Mouse (Mus musculus): Measurements from ENCODE around the gene Rps19. TPM values are rescaled to one million over a fixed set of nuclear protein-coding genes. Genes with fewer than 3 reads are reported as not detected.

The Rps19 gene
- polyA plus RNA-seq, 1 experiment, result 2,100 TPM

GRCm38 (mm10) chr7:24882416-24883199, 1.6 kb upstream of the Rps19 start:
- H3K36me3 ChIP-seq (ENCODE audit: control insufficient read depth, insufficient read depth, low read length, poor library complexity, severe bottlenecking), result peaks cover 27% of the 10 kb centered on the region

GRCm38 (mm10) chr7:24884693-24885291, 621 bp downstream of the Rps19 start:
- Histone ChIP-seq H3K27me3 (ENCODE audit: control insufficient read depth, insufficient read depth, low read length, poor library complexity, severe bottlenecking) (no peaks in the 10 kb centered on the region), H3K4me1 (ENCODE audit: control insufficient read depth, insufficient read depth, low read length) (peaks cover 3% of the 10 kb centered on the region), H3K4me3 (ENCODE audit: low read depth, low read length) (peak overlapping the region; percentile 90), H3K27ac (ENCODE audit: insufficient read depth, low read length) (peak overlapping the region; percentile 70), H3K9ac (ENCODE audit: low read depth, poor library complexity, severe bottlenecking) (peak overlapping the region; percentile 97), H3K9me3 (replicated peaks; ENCODE audit: control insufficient read depth, insufficient read depth, low read length, poor library complexity, severe bottlenecking) (no peaks in the 10 kb centered on the region), H3K36me3 (ENCODE audit: control insufficient read depth, insufficient read depth, low read length, poor library complexity, severe bottlenecking) (peaks cover 47% of the 10 kb centered on the region)
- no peak for TF ChIP-seq CTCF (IDR thresholded peaks at IDR 0.05; ENCODE audit: low read depth, low read length)
- no peak for TF ChIP-seq POLR2A (IDR thresholded peaks at IDR 0.05; ENCODE audit: insufficient read depth, low read length)
- no peak for TF ChIP-seq EP300 (IDR thresholded peaks at IDR 0.05; ENCODE audit: insufficient read depth, low read depth, low read length)

More at GRCm38 (mm10) chr7:24882416-24883199, 1.6 kb upstream of the Rps19 start:
- Histone ChIP-seq H3K4me3 (ENCODE audit: low read depth, low read length) (no peak overlapping the region), H3K4me1 (ENCODE audit: control insufficient read depth, insufficient read depth, low read length) (peaks cover 7% of the 10 kb centered on the region), H3K27ac (ENCODE audit: insufficient read depth, low read length) (no peak overlapping the region), H3K9ac (ENCODE audit: low read depth, poor library complexity, severe bottlenecking) (peak overlapping the region; percentile 97; the same call in 1 of the 2 replicates), H3K9me3 (replicated peaks; ENCODE audit: control insufficient read depth, insufficient read depth, low read length, poor library complexity, severe bottlenecking) (no peaks in the 10 kb centered on the region), H3K27me3 (ENCODE audit: control insufficient read depth, insufficient read depth, low read length, poor library complexity, severe bottlenecking) (no peaks in the 10 kb centered on the region)
- TF ChIP-seq EP300 (IDR thresholded peaks at IDR 0.05; ENCODE audit: insufficient read depth, low read depth, low read length), result no peak
- no peak for TF ChIP-seq POLR2A (IDR thresholded peaks at IDR 0.05; ENCODE audit: insufficient read depth, low read length)
- TF ChIP-seq CTCF (IDR thresholded peaks at IDR 0.05; ENCODE audit: low read depth, low read length), result no peak

- Histone ChIP-seq H3K9me3 (replicated peaks; ENCODE audit: control insufficient read depth, insufficient read depth, low read length, poor library complexity, severe bottlenecking) (no peaks in the 10 kb centered on the region), H3K4me3 (ENCODE audit: low read depth, low read length) (peak overlapping the region; percentile 90), H3K27me3 (ENCODE audit: control insufficient read depth, insufficient read depth, low read length, poor library complexity, severe bottlenecking) (no peaks in the 10 kb centered on the region), H3K36me3 (ENCODE audit: control insufficient read depth, insufficient read depth, low read length, poor library complexity, severe bottlenecking) (peaks cover 49% of the 10 kb centered on the region), H3K9ac (ENCODE audit: low read depth, poor library complexity, severe bottlenecking) (peak overlapping the region; percentile 97), H3K27ac (ENCODE audit: insufficient read depth, low read length) (peak overlapping the region; percentile 70), H3K4me1 (ENCODE audit: control insufficient read depth, insufficient read depth, low read length) (no peaks in the 10 kb centered on the region)
- no peak for TF ChIP-seq EP300 (IDR thresholded peaks at IDR 0.05; ENCODE audit: insufficient read depth, low read depth, low read length)
- no peak for TF ChIP-seq CTCF (IDR thresholded peaks at IDR 0.05; ENCODE audit: low read depth, low read length)
- no peak for TF ChIP-seq POLR2A (IDR thresholded peaks at IDR 0.05; ENCODE audit: insufficient read depth, low read length)
Measured at GRCm38 (mm10) chr7:24885468-24886307, 1.5 kb downstream of the Rps19 start.

- peaks cover 52% of the 10 kb centered on the region for H3K36me3 ChIP-seq (ENCODE audit: control insufficient read depth, insufficient read depth, low read length, poor library complexity, severe bottlenecking)
- H3K27ac ChIP-seq (ENCODE audit: insufficient read depth, low read length), result peak overlapping the region; percentile 70
- peak overlapping the region; percentile 97 for H3K9ac ChIP-seq (ENCODE audit: low read depth, poor library complexity, severe bottlenecking)
- peak overlapping the region; percentile 90 for H3K4me3 ChIP-seq (ENCODE audit: low read depth, low read length)
- no peaks in the 10 kb centered on the region for H3K27me3 ChIP-seq (ENCODE audit: control insufficient read depth, insufficient read depth, low read length, poor library complexity, severe bottlenecking)
- H3K4me1 ChIP-seq (ENCODE audit: control insufficient read depth, insufficient read depth, low read length), result no peaks in the 10 kb centered on the region
- TF ChIP-seq EP300 (IDR thresholded peaks at IDR 0.05; ENCODE audit: insufficient read depth, low read depth, low read length) (no peak), CTCF (IDR thresholded peaks at IDR 0.05; ENCODE audit: low read depth, low read length) (no peak), POLR2A (IDR thresholded peaks at IDR 0.05; ENCODE audit: insufficient read depth, low read length) (no peak)
- H3K9me3 ChIP-seq (replicated peaks; ENCODE audit: control insufficient read depth, insufficient read depth, low read length, poor library complexity, severe bottlenecking), result no peaks in the 10 kb centered on the region
Measured at GRCm38 (mm10) chr7:24886308-24886633, 2.1 kb downstream of the Rps19 start.

GRCm38 (mm10) chr7:24887096-24887495, 2.9 kb downstream of the Rps19 start:
- Histone ChIP-seq H3K4me3 (ENCODE audit: low read depth, low read length) (peak overlapping the region; percentile 90), H3K4me1 (ENCODE audit: control insufficient read depth, insufficient read depth, low read length) (no peaks in the 10 kb centered on the region), H3K9me3 (replicated peaks; ENCODE audit: control insufficient read depth, insufficient read depth, low read length, poor library complexity, severe bottlenecking) (no peaks in the 10 kb centered on the region), H3K36me3 (ENCODE audit: control insufficient read depth, insufficient read depth, low read length, poor library complexity, severe bottlenecking) (peaks cover 52% of the 10 kb centered on the region), H3K9ac (ENCODE audit: low read depth, poor library complexity, severe bottlenecking) (peak overlapping the region; percentile 97), H3K27ac (ENCODE audit: insufficient read depth, low read length) (peak overlapping the region; percentile 70), H3K27me3 (ENCODE audit: control insufficient read depth, insufficient read depth, low read length, poor library complexity, severe bottlenecking) (no peaks in the 10 kb centered on the region)
- TF ChIP-seq CTCF (IDR thresholded peaks at IDR 0.05; ENCODE audit: low read depth, low read length), result no peak
- no peak for TF ChIP-seq POLR2A (IDR thresholded peaks at IDR 0.05; ENCODE audit: insufficient read depth, low read length)
- TF ChIP-seq EP300 (IDR thresholded peaks at IDR 0.05; ENCODE audit: insufficient read depth, low read depth, low read length), result no peak

Measured in ES-Bruce4 (cell line).